Mouse (Mus musculus) liver, postnatal 0 days (tissue): Measurements from ENCODE around the gene Mx1. TPM values are rescaled to one million over a fixed set of nuclear protein-coding genes. Genes with fewer than 3 reads are reported as not detected.

Experiments
- ATAC-seq: fragments of 200-750 bp; cut with Nextera tagmentation; 2 replicates; pipeline ENCODE4 v1.8.0; 2017; ENCODE audit warnings: mild to moderate bottlenecking, moderate library complexity
- DNase-seq: peaks from one replicate; pipeline ENCODE4 v3.0.0-alpha.2; 2016
- H3K27ac ChIP-seq: fragments of 300-500 bp; sonication (generic); 2 replicates; pipeline ENCODE4 v1.5.1; 2014; ENCODE audit warnings: antibody characterized with exemption, moderate library complexity, mild to moderate bottlenecking, low read depth
- H3K27me3 ChIP-seq: fragments of 300-500 bp; sonication (generic); 2 replicates; pipeline ENCODE4 v1.6.1; 2014; ENCODE audit warnings: low read length, control low read depth, mixed read lengths; ENCODE audit not compliant: insufficient read depth
- H3K36me3 ChIP-seq: fragments of 300-500 bp; sonication (generic); replicated peaks from 2 replicates; pipeline ENCODE4 v1.6.1; 2014; ENCODE audit warnings: mild to moderate bottlenecking, control low read depth, low read length, moderate library complexity, mixed read lengths; ENCODE audit not compliant: insufficient read depth
- H3K4me1 ChIP-seq: fragments of 300-500 bp; sonication (generic); 2 replicates; pipeline ENCODE4 v1.6.1; 2014; ENCODE audit warnings: antibody characterized with exemption, mild to moderate bottlenecking, control low read depth; ENCODE audit not compliant: insufficient read depth
- H3K4me2 ChIP-seq: fragments of 300-500 bp; sonication (generic); 2 replicates; pipeline ENCODE4 v1.6.1; 2014; ENCODE audit warnings: low read depth, mild to moderate bottlenecking, low read length, moderate library complexity, mixed read lengths
- H3K4me3 ChIP-seq: fragments of 300-500 bp; sonication (generic); 2 replicates; pipeline ENCODE4 v1.5.1; 2014; ENCODE audit warnings: low read depth, low read length
- H3K9ac ChIP-seq: fragments of 300-500 bp; sonication (generic); replicated peaks from 2 replicates; pipeline ENCODE4 v1.6.1; 2014; ENCODE audit warnings: mild to moderate bottlenecking, moderate library complexity
- H3K9me3 ChIP-seq: fragments of 300-500 bp; sonication (generic); 2 replicates; pipeline ENCODE4 v1.6.1; 2016; ENCODE audit warnings: mild to moderate bottlenecking, control low read depth, low read length, mixed read lengths
- CTCF ChIP-seq: sonication (generic); IDR thresholded peaks from 2 replicates; pipeline ENCODE4 v1.5.1; 2016; ENCODE audit warnings: antibody characterized with exemption, low read depth
- EP300 ChIP-seq: IDR thresholded peaks from 2 replicates; pipeline ENCODE4 v1.6.1; 2016; ENCODE audit warnings: antibody characterized with exemption, low read depth, mild to moderate bottlenecking
- WGBS: fragments of 180-500 bp; shearing (Covaris S2); extraction: QIAGEN DNeasy Blood & Tissue Kit; methylation state at CpG from one replicate; pipeline ENCODE4 v1.1.7; 2014; ENCODE audit not compliant: insufficient replicate concordance; 5-methylcytosine and 5-hydroxymethylcytosine counted together
- polyA plus RNA-seq: library from polyadenylated mRNA; unstranded; fragments of >200 nt; fragmentation: Nextera tagmentation; extraction: Ambion mirVana; gene quantifications from 2 replicates; pipeline ENCODE4 v1.2.1, GENCODE M21; 2015

Gene Mx1
- polyA plus RNA-seq, 1 experiment from 2014 or later: 1.0 TPM

- Histone ChIP-seq H3K4me1 (no peaks in the 10 kb centered on the region), H3K27me3 (no peaks in the 10 kb centered on the region), H3K36me3 (no peaks in the 10 kb centered on the region), H3K9me3 (no peaks in the 10 kb centered on the region), H3K4me3 (no peak overlapping the region), H3K27ac (no peak overlapping the region), H3K4me2 (no peak overlapping the region), H3K9ac (no peak overlapping the region)
- TF ChIP-seq CTCF (no peak), EP300 (no peak)
- DNase-seq (no peak), ATAC-seq (no peak)
- 74% methylated on average over 9 of the region's 9 CpGs for WGBS
Measured at GRCm38 (mm10) chr16:97441967-97442366, 20.7 kb downstream of the Mx1 start.

DNA sequence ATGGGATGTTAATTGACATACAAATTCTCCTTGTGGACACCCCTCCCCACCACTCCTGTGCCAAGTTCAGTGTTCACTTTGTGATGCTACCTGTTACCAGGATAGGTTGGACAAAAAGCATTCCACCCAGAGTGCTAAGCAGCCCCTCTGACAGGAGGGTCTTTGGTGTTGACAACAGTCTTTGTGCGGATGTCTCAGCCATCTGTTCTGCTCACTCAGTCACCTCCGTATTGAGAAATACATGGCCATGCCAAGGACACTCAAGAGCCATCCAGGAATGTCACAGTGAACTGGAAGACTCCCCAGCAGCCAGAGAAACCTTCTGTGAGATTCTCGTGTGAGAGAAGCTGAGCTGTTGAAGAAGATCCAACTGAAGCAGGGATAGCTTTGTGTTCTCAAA lies 24.5 kb downstream of the Mx1 start:
- no peak for TF ChIP-seq CTCF
- TF ChIP-seq EP300: no peak
- 71% methylated on average over 3 of the region's 3 CpGs for WGBS

GRCm38 (mm10) chr16:97437448-97438056 lies 25.2 kb downstream of the Mx1 start:
- no peaks in the 10 kb centered on the region for H3K27me3 ChIP-seq
- no peak for TF ChIP-seq CTCF
- TF ChIP-seq EP300: no peak
- no peaks in the 10 kb centered on the region for H3K4me1 ChIP-seq
- ATAC-seq (no peak), DNase-seq (no peak)
- no peak overlapping the region for H3K4me2 ChIP-seq
- WGBS: 36% methylated on average over 1 of the region's 1 CpGs
- H3K27ac ChIP-seq: no peak overlapping the region
- H3K4me3 ChIP-seq: no peak overlapping the region
- no peaks in the 10 kb centered on the region for H3K36me3 ChIP-seq
- no peak overlapping the region for H3K9ac ChIP-seq
- no peaks in the 10 kb centered on the region for H3K9me3 ChIP-seq

More for the DNA sequence above, 24.5 kb downstream of the Mx1 start:
- Histone ChIP-seq H3K4me2 (no peak overlapping the region), H3K9me3 (no peaks in the 10 kb centered on the region), H3K27me3 (no peaks in the 10 kb centered on the region), H3K4me3 (no peak overlapping the region), H3K27ac (no peak overlapping the region), H3K4me1 (no peaks in the 10 kb centered on the region), H3K36me3 (no peaks in the 10 kb centered on the region), H3K9ac (no peak overlapping the region)
- ATAC-seq: no peak
- no peak for DNase-seq

DNA sequence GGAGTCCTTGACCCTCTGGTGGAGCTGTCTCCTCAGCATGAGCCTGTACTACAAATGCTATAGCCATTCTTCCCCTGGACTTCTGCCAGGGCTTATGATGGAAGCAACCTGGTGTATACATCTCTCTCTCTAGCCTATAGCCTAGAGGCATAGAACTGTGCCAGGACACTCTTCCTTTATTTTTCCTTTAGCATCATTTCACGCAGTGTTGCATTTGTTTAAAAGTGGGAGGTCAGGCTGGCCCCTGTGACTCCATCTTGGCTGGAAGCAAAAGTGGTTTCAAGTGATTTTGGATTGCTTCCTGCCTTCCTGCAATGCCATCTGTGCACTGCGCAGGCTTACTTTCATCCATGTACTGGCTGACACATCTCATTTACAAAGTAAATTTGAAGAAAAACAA lies 28.5 kb downstream of the Mx1 start:
- Histone ChIP-seq H3K4me3 (no peak overlapping the region), H3K27ac (no peak overlapping the region), H3K9ac (no peak overlapping the region), H3K4me1 (no peaks in the 10 kb centered on the region), H3K27me3 (no peaks in the 10 kb centered on the region), H3K36me3 (no peaks in the 10 kb centered on the region), H3K4me2 (no peak overlapping the region), H3K9me3 (no peaks in the 10 kb centered on the region)
- no peak for ATAC-seq
- no peak for DNase-seq
- WGBS: 78% methylated on average over 2 of the region's 2 CpGs
- TF ChIP-seq CTCF: no peak
- no peak for TF ChIP-seq EP300

GRCm38 (mm10) chr16:97431328-97431727 lies 31.4 kb downstream of the Mx1 start:
- Histone ChIP-seq H3K27me3 (no peaks in the 10 kb centered on the region), H3K4me3 (no peak overlapping the region), H3K27ac (no peak overlapping the region), H3K36me3 (no peaks in the 10 kb centered on the region), H3K9me3 (no peaks in the 10 kb centered on the region), H3K4me2 (no peak overlapping the region), H3K4me1 (no peaks in the 10 kb centered on the region), H3K9ac (no peak overlapping the region)
- WGBS: 48% methylated on average over 4 of the region's 4 CpGs
- DNase-seq (peak; percentile 20), ATAC-seq (0 out of 2 replicates have a peak, but pooled peaks have one; percentile 23)
- TF ChIP-seq CTCF (no peak), EP300 (no peak)

DNA sequence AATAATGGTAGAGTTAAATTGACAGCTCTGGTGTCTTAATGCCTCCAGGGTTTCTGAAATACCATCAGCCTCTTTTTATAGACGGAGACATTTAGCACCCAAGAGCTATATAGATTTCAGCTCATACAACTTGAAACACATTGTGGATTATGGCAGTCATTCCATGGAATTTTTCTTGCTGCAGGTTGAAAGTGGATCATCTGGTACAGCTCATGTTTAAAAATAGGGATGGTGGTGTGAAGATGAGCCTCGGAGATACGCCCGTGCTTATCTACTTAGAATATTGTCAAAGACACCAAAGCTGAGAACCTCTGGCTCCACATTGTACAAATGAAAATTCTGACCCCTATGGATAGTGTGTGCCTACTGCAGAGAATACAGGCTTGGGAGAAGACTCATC lies 32.6 kb downstream of the Mx1 start:
- WGBS: 87% methylated on average over 4 of the region's 4 CpGs
- H3K4me1 ChIP-seq: no peaks in the 10 kb centered on the region
- no peak overlapping the region for H3K27ac ChIP-seq
- no peaks in the 10 kb centered on the region for H3K36me3 ChIP-seq
- no peak for ATAC-seq
- DNase-seq: no peak
- no peak overlapping the region for H3K4me3 ChIP-seq
- H3K4me2 ChIP-seq: no peak overlapping the region
- no peak overlapping the region for H3K9ac ChIP-seq
- no peak for TF ChIP-seq EP300
- no peak for TF ChIP-seq CTCF
- no peaks in the 10 kb centered on the region for H3K27me3 ChIP-seq
- H3K9me3 ChIP-seq: no peaks in the 10 kb centered on the region
